Mouse (Mus musculus) fat pad, adult 2 months (tissue): ENCODE data around the gene Snx19.

ENCODE experiments used
- DNase-seq: peaks from one replicate; pipeline ENCODE4 v3.0.0-alpha.2; 2011; ENCODE audit warnings: low read depth, low spot score; ENCODE audit errors: extremely low read depth

Snx19 gene

DNA sequence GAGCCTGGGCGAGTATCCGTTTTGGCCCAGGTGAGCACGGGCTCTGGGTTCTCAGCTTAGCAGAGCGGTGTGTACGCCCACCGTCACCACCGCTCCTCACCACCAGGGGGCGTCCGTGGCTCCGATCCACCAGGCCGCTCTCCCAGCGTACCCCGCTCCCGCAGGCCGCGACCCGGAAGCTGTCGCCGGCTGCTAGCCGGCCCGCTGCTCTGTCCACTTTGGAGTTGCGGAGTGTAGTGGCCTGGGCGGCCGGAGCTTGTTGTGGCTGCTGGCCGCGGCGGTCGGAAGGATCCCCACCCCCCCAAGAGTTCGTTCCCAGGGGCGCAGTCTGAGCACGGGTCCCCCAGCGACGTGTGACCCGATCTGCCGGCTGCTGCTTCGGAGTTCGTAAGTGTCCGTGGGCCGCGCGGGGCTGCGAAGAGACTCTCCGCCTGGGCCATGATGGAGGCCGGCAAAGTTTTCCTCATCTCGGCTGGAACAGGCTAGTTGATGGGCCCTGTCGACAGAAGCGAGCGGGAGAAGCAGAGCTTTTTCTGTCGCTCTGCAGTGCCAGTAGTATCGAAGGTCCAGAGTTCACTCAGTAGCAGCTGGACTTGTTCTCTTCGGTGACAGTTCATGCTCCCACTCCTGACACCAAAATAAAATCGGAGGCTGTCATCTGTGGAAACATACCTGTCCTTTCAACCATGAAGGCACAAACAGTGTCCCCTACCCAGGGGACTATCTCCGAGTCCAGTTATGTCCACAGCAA lies at the start of gene Snx19:
Gene Snx19 (plus strand): TSS at position 227 of the 751 bp plus-strand sequence.
- no peak for DNase-seq

DNA sequence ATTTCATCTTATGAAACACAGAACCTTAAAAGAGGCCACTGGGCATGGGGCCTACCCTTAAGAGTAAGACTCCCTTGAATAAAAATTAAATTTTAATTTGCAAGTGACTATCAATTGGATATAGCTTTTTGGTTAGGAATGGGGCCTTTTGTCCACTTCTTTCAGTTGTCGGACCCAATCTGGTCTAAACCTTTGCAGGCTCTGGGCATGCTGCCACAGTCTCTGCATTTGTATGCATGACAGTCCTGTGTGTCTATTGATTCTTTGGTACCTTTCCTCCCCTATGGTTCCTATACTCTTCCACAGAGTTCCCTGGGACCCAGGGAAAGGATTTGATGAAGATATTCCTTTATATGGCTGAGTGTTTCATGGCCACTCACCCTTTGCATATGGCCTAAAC lies 26.1 kb upstream of the Snx19 start:
- no peak for DNase-seq

DNA sequence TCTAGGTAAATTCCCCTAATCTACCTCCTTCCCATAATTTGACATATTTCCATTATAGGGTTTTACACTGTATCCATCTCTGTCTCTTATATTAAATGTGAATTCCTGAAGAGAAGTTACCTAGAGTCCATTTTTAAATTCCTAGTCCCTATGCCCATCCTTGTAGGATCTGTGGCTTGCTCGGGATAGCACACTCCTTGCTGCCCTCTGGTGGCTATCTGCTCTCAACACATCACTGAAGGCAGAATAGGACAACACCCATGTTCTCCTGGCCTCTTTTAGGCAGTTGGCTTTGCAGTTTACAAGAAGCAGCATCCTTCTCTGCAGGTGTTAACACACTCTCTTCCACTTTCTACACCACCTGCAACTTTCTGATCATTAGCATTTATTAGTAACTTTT lies 4.0 kb upstream of the Snx19 start:
- DNase-seq, result no peak

DNA sequence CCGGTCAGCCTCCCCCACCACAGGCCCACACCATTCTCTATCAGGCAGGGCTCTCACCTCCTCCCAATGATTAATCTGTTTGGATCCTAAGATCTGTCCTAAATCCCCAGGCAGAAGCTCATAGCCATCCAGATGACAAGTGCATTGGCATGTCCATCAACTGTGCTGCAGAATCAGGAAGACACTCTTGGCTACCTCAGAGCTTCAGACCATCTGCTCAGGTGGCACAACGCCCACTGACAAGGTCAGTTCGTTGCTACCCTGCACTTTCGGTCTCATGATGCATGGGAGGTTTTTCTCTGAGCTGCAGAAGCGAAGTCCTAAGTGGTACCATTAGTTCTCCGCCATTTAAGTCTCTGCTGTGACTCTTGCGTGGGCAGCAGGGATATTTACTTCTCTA lies 1.7 kb upstream of the Snx19 start:
- no peak for DNase-seq

DNA sequence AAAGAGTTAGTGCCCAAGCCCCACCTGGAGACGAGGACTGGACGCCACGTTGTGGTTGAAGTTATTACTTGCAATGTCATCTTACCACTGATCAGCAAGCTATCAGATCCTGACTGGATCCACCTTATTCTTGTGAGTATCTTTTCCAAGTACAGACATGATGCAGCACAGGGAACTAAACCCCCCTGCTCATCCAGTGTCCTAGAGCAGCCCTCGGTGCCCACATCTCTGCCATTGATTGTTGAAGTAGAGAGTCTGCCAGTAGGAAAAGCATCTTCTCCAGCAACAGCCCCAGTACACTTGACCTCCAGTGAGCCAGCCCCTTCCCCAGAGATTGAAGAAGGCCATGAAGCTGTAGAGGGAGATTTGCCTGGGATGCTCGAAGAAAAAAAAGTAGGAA lies 1.3 kb downstream of the Snx19 start:
- no peak for DNase-seq

DNA sequence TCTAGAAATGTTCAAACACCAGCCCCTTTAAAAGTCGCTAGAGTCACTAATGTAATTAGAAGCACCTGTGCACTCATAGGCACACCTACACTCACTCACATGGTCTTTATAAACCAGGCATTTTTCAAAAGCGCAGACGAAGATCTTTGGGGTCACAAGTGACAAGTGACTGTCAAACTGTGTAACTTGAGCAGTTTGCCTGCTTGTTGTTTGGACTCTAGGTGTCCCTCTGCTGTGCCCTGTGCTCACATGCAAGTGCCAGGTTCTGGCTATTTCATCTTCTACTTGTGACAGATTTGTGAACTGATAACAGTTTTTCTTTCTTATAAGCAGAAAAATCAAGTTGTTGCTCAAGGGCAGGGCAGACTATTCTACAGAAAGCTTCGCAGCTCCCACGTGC lies 3.5 kb downstream of the Snx19 start:
- no peak for DNase-seq

DNA sequence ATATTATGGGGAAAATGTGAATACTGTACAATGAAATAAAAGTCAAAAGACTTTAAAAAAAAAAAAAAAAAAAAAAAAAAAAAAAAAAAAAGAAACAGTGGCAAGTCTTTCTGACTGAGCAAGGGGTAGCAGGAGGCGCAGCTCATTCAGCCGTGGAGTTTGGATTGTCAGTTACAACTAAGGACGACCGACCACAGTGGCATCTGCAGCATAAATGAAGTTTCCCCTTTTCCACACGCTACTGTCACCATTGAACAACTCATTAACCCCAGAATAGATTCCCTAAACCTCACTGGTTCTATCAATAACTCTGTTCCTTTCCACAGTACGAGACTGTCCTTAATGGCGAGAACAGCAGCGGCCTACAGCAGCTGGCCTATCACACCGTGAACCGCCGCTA lies 5.0 kb downstream of the Snx19 start:
- no peak for DNase-seq

DNA sequence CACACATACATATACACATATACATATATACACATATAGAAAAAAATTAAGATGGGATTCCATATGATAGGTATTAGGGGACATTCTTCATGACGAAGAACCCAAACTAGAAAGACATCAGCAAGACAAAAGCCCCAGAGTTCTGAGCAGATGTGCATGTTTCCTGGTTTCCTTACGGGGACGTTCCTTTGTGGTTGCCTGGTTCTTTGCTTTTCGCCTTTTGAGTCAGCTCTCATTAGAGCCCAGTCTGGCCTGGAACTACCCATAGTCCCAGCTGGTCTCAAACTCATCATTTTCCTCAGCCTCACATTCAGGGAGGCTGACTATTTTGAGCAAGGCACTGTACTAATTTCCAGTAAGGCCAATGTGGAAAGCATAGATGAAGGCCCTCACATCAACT lies 7.0 kb downstream of the Snx19 start:
- DNase-seq, result no peak

DNA sequence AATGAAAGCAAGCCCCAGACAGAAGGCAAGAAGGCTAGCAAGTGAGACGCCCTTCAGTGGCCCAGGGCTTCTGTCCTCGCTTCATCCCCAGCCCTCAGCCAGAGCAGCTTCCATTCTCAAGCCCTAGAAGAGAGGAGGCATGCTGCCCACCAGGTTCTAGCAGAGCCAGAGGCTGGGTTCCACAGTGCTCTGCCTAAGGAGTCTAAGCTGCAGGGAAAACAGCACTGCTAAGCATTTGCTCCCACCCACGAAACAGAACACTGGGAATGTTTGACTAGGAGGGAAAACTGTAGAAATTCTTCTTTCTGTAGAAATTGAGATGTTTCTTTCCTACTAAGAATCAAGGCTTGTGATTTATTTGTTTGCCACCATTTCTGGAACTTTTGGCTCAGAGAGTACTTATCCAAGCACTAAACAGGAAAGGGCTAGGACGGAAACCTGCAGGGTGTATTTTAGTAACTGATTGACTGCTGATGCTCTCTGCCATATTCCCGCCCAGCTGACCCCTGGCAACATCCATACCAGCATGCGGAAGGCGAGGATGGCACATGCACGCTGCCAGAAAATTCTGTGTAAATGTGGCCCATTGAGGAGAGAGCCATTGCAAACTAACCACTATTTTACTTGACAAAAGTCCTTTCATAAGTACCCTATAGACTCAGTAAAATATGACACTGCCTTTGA lies 9.1 kb downstream of the Snx19 start:
- DNase-seq, result no peak

DNA sequence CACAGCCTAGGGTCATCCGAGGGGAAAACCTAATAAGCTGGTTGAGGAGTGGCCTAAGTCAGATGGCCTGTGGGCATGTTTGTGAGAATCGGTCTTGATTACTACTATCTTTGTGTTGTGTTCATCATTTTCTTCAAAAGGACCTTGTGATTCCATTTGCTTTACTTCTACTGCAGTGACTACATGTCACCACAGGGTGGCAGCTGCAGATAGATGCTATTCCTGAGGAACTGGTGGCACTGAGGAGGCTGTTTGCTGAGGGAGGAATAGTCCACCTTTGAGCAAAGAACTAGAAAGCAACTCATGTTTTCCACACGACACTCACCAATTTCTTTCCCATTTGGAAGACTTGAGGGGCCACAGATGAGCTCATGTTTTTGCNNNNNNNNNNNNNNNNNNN lies 11.6 kb downstream of the Snx19 start:
- DNase-seq, result no peak

DNA sequence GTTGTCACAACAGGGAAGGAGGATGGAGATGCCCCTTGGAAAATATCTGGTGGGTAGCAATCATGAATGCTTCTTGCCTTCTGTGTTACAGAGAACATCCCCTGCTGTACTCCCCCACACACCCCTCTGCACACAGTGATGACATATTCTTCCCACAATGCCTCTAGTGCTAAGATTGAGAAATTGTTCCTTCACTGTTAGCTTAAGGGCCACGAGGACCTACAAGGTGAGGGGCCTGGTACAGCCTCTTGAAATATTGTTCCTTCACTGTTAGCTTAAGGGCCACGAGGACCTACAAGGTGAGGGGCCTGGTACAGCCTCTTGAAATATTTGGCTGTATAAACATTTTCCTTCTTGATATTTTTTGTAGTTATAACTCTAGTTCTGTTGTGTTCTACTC lies 14.9 kb downstream of the Snx19 start:
- DNase-seq, result no peak

DNA sequence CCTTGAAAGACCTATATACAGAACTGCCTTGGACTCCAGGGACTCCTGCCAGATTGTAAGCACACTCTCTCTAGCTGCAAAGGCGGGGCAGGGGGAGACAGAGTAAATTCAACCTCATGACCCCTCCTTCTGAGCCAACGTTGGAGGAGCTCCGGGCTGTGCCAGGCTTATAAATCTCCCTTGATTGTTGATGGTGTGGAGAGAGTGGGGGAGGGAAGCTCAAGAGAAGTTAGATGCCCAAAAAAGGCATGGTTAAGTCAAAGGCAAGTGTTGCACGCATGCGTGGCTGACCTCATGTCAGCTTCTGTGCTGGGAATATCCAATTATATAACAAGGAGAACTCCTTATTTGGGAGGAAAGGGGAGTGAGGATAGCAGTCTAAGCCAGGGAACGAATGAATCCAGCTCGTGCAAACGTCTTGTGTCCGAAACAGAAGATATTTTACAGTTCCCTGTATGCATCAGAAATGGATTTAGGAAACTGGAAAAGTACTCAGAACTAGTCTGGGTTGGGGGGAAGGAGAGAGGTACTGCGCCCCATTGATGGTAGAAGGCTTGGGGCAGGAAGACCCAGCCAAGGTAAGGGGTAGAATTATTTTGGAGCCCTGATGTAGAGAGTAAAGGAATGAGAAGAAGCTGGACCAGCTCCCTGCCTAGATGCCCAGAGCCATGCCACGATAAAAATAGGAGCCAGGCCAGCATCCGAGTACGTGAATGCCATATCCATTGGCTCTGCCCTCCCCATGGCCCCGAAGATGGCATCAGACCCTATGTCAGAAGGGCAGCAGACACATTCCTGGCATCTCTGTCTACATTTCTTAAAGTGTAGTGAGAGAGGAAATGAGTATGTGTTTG lies 18.6 kb downstream of the Snx19 start:
- DNase-seq, result no peak

DNA sequence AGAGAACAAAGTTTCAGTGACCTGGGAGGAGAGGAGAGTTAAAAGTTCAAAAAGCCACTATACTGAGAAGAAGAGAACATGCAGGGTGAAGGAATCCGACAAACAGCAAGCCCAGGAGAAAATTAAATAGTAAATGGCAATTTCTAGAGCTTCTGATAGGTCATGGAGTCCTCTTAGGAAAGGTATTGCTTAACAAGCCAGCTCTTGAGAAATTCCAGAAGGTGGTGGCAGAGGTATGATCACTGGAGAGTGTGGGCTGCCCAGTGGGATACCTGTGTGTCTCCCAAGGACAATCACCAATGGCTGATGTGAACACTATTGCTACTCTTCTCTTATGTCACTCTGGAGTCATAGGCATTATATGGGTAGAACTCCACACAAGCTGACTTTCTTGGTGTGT lies 19.2 kb downstream of the Snx19 start:
- peak; percentile 8 for DNase-seq

DNA sequence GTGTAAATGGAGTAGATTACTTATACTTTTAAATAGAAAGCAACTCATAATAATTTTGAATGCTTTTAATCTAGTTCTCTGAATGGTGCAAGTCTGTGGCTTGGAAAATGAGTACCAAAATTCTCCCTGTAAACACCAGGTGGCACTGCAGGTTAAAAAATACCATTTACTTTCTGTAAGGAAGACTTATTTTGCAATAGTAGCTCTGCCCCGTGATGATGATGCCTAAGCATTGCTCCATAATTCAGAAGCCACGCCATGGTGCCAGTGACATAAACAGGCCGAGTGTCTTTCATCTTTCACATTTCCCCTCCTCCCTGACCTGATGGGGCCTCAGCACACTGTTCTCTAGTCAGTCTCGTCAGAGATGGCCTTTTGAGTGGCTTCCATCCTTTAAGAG lies 21.6 kb downstream of the Snx19 start:
- DNase-seq, result peak; percentile 8

DNA sequence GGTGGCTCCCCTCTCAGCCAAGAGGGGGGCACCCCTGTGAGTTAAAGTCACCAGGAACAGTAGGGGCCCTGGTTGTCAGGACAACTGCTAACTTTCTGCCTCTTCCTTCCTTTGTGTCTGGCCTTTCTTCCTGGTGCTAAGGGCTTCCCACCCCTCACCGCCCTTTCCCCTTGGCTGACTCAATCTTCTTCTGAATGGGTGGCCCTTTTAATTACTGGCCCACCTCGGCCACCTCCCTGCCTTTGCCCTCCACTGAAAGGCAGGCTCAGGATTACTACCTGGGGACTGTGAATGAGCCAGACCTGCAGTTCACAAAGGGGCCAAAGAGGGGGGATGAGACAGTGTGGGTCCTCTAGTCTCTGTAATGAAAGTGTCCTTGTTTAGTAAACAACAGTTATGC lies 23.0 kb downstream of the Snx19 start:
- no peak for DNase-seq

DNA sequence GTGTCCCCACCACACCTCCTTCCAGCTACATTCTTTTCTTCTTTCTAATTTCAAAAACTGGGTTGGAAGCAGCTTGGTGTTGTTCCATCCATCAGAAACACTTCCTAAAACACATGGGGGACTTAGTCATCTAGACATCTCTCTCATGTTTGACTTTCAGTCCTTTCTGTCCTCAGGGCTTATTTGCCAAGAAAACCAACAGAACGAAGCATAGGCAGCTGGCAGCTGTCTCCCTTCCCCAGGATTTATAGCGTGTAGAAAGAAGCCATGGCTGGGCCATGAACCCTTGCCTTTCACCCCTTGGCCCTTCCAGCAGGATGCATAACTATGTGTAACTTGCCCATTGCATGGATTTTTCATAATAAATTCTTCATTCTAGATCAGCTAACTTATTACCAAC lies 23.9 kb downstream of the Snx19 start:
- DNase-seq, result no peak

DNA sequence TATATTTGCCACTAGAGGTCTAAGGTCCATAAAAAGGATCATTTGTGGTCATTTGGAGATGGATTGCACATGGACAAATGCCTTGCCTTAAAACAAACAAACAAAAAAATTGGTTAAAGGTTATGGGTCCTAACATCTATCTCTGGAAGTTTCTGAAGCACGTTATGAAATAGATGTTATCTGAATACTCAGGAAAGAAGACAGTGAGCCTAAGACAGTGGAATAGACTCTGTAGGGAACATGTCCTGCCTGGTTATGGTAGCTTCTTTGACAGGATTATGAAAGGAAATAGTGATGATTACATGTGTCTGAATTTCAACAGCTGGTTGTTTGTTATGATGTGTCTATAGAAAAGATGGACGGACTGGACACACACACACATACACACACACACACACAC lies 27.6 kb downstream of the Snx19 start:
- DNase-seq, result no peak

DNA sequence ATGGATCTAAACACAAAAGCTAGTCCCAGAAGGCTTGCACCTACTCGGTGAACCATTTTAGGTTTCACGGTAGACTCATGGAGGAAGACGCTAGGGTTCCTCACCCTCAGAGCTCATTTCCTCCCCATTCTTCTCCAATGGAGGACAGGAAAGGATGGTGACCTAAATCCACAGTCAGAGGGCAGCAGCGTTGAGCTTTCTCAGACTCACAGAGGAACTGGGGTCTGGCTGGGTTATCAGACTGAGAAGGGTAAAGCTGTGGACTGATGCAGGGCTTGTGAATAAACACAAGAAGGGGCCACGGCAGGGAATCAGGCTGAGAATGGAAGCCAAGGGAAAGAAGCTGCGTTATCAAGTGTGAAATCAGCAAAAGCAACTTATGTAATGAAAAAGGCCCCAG lies 29.3 kb downstream of the Snx19 start:
- DNase-seq, result no peak

DNA sequence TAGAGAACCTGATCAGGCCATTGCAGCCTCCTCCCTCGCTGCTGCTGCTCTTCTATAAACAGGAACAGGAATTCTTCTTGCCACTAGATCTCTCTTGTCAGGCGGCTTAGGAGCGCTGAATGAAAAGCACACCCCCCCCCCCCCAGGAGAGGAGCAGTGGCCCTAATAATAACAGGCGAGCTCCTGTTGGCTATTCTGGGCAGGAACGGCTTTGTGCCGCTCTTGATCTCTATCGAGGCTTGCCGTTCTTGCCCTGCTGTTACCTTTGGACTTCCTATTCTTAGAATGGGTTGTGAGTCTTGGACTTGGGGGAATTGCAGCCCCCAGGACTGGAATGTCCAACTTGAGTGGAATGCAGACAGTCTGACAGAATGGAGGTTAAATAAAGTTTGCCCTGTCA lies 33.6 kb downstream of the Snx19 start:
- no peak for DNase-seq

DNA sequence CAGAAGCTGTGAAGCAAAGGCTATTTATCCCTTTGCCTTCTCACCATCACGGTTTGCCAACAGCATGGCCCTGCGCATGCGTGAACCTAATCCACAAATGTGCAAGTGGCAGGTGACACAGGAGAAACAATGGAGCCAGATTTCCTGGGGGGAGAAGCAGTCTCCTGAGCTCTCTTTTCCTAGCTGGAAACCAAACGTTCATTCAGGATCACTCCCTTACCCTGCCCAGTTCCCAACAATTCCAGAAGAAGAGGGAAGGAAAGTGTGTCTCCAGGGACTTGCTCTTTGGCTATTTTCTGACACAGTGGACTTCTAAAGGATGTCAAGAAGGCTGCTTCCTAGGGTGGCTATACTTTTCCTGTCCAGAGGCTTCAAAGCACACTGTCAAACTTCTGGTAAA lies 37.8 kb downstream of the Snx19 start:
- no peak for DNase-seq

DNA sequence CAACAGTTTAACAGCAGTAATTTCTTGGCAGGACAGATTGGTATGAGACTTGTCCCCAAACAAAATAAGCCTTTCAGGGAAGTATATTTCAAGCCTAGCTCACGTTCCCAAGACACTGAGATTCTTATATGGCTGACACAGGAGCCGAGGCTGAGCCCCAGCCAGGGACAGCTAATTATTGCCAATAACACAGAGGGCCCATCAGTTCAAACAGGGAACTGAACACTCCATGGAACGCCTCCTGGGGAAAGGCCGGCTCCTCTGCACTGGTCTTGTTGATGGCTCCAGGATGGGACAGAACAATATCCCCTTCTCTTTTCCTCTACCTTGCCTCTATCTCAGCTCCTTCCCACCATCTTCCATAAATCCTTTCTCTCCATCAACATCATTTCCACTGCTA lies 53.1 kb downstream of the Snx19 start:
- no peak for DNase-seq

DNA sequence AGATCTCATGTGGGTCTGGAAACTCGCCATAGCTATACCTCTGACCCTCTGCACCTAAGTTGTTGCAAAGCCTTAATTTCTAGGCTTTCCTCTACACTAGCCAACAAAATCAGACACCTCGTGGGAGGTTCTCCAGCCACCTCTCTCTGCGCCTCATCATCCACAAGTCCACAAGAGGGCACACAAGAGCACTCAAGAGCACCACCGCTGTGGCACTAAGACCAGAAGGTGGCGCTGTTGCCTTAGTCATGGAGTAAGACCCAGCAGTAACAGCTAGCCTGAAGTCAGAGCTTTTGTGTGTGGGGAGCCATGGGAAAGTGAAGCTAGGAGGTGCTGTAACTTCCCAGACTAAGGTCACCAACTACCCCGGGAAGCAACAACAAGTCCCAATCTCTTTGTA lies 53.6 kb downstream of the Snx19 start:
- peak; percentile 36 for DNase-seq
